Mouse (Mus musculus): ENCODE data around the gene Tmem44.
A peak's percentile ranks its signal among the peaks of the same experiment; 100 is the strongest.
"Not testable (repeated sequence)": the region's sequence is repeated elsewhere in the genome, so short reads cannot be mapped to it uniquely, and the experiment has no call there.

Gene Tmem44

DNA sequence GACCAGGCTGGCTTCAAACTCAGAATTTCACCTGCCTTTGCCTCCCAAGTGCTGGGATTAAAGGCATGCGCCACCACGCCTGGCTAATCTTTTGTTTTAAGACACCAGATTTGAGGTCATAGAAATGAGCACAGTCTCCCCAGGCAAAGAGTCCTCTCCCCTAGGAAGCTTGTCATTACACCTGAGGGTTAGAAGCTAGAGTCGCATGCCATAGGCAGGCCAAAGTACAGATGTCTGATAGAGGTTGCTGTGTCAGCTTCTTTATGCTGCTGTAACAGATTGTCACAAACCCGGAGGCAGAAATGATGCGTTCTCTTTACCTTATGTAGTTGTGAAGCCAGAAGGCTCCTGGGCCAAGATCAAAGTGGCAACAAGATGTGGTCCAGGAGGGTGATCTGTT lies 53.3 kb downstream of the Tmem44 start:
- DNase-seq (ENCODE audit: low spot score), result no peak

- no peak for DNase-seq (ENCODE audit: low spot score)
These were observed 55.8 kb downstream of the Tmem44 start for GRCm38 (mm10) chr16:30494883-30495282.

DNA sequence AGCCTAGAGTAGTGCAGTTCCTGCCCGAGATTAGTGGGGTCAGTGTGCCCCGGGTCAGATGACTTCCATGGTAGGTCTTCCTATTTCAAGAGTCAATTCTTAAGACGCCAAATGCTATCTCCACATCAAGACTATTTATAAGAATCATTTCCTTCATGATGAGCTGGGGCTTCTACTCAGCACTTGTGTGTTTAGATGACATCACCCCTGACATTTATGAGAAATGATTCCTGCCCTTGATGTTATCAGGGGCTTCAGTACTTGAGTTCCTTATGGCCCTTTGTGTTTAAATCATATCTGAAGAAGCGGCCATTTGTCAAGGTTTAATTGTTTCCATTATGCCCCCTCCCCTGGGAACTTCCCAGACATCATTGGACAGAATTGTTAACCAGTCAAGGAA lies 58.9 kb downstream of the Tmem44 start:
- no peak for DNase-seq (ENCODE audit: low spot score)

- no peak for DNase-seq (ENCODE audit: low spot score)
These were observed 59.9 kb downstream of the Tmem44 start for GRCm38 (mm10) chr16:30490791-30491190.

- no peak for DNase-seq (ENCODE audit: low spot score)
These were observed 60.3 kb downstream of the Tmem44 start for GRCm38 (mm10) chr16:30490316-30490715.

DNA sequence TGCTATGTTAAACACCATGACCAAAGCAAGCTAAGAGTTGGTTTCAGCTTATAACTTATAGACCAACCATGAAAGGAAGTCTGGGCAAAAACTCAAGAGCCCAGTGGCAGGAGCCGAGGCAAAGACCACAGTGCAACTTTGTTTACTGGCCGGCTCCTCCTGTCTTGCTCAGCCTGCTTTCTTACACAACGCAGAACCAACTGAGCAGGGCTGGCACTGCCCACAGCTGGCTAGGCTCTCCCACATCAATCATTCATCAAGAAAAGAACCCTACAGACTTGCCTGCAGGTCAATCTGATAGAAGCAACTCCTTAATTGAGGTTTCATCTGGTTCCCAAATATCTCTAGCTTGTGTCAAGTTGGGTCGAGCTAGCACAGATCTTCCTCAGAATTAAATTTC lies 61.0 kb downstream of the Tmem44 start:
- DNase-seq (ENCODE audit: low spot score), result no peak

GRCm38 (mm10) chr16:30486498-30486897 lies 64.1 kb downstream of the Tmem44 start:
- no peak for DNase-seq (ENCODE audit: low spot score)

- no peak for DNase-seq (ENCODE audit: low spot score)
These were observed 72.9 kb downstream of the Tmem44 start for GRCm38 (mm10) chr16:30477791-30478190.

GRCm38 (mm10) chr16:30477006-30477405 lies 73.6 kb downstream of the Tmem44 start:
- DNase-seq (ENCODE audit: low spot score), result no peak

DNA sequence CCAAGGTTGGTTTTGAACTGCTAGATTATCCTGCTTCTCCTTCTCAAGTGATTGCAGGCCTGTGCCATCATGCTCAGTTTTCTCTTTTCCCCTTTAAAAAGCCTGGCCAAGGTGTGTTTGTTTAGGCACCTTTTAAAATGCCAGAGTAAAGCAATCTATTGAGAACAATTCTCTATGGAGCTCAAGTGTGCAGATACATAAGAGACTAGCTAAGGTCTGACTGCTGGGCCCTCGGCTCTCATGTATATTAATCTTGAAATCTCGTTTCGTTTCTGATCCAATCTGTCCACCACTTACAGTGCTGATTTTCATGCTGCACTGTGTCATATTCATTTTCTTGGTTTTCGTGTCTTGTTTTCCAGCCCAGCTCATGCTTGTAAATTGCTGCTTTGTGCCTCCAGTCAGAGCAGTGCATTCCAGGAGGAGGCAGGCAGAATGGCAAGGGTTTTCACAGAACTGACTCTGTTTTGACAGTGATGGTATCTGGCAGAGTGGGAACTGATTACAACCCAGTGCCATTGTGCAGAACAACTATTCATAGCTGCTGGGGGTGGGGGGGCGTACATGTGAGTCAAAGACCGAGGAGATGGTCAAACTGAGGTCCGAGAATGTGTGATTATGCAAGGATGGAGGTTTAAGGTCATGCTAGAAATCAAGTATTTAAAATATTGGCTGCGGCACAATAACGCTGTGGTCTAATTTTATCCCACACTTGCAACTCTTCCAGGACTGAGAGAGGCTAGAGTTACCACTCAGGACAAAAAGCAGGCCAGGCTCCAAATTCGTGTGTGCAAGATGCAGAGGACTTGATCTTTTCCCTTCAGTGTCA lies 74.8 kb downstream of the Tmem44 start:
- DNase-seq (ENCODE audit: low spot score), result no peak

GRCm38 (mm10) chr16:30472447-30472846 lies 78.2 kb downstream of the Tmem44 start:
- DNase-seq (ENCODE audit: low spot score), result peak; percentile 6

DNA sequence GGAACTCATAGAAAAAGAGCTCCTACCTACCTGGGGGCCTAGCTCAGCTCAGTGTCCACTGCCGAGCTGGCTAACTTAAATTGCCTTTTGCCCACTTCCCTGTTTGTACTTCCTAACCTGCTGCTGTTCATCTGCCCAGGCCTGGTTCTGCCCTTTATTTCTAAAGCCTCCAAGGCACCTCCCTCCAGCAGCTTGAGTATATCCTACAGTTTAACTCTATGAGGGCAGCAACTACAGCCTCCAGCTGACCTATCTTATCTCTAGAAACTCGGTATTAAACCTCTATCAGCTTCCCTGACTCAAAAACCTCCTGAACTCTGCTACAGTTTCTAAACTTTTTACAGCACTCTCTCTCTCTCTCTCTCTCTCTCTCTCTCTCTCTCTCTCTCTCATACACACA lies 78.7 kb downstream of the Tmem44 start:
- DNase-seq (ENCODE audit: low spot score), result no peak

- no peak for DNase-seq (ENCODE audit: low spot score)
These were observed 81.7 kb downstream of the Tmem44 start for GRCm38 (mm10) chr16:30468944-30469343.

GRCm38 (mm10) chr16:30465680-30466298 lies 84.9 kb downstream of the Tmem44 start:
- peak; percentile 53 for DNase-seq (ENCODE audit: low spot score)

GRCm38 (mm10) chr16:30464742-30465141 lies 85.9 kb downstream of the Tmem44 start:
- DNase-seq (ENCODE audit: low spot score), result not testable (repeated sequence)

All from MN1 (cell line).